ENCODE assay signal across 28 mouse cellular contexts in genomic region chr3:106320061-106320460, GRCm38 (mm10).
DNase-seq lines count a peak whose midpoint lies in the region; ATAC-seq and TF ChIP-seq lines count a peak whose summit lies in the region.
"Had no signal": no experiment of that assay in that cellular context is flagged by ENCODE, and none has a peak within 500 bp of the region (broad histone marks: within the 10 kb centered on the region; RNA-seq: fewer than 3 reads in every experiment).

No protein-coding gene starts in this region.

- H3K9me3 ChIP-seq in liver, postnatal 0 days (ENCODE audit: low read length), result no peaks in the 10 kb centered on the region
- no peaks in the 10 kb centered on the region for H3K9me3 ChIP-seq in forebrain, embryonic 15.5 days
- H3K9me3 ChIP-seq: forebrain, embryonic 10.5 days; forebrain, embryonic 13.5 days; heart, embryonic 10.5 days had no signal

- TF ChIP-seq CTCF in liver, adult 2 months (IDR thresholded peaks at IDR 0.05; ENCODE audit: low read depth, low read length), result no peak
- no peak for TF ChIP-seq CTCF in liver, postnatal 0 days (IDR thresholded peaks at IDR 0.05; ENCODE audit: low read depth)

- no peak for TF ChIP-seq EP300 in liver, postnatal 0 days (IDR thresholded peaks at IDR 0.05; ENCODE audit: low read depth)

- H3K27ac ChIP-seq in liver, adult 2 months (replicated peaks; ENCODE audit: insufficient read depth, low read depth, low read length), result no peak overlapping the region
- H3K27ac ChIP-seq in liver, postnatal 0 days (ENCODE audit: low read depth), result no peak overlapping the region
- H3K27ac ChIP-seq in forebrain, embryonic 15.5 days (replicated peaks), result no peak overlapping the region
- H3K27ac ChIP-seq: embryonic facial prominence, embryonic 10.5 days; embryonic facial prominence, embryonic 13.5 days; forebrain, embryonic 10.5 days; forebrain, embryonic 13.5 days; heart, adult 2 months; heart, embryonic 10.5 days; heart, embryonic 13.5 days; hindbrain, embryonic 14.5 days; hindbrain, postnatal 0 days had no signal

- no peaks in the 10 kb centered on the region for H3K79me2 ChIP-seq in liver, adult 2 months (ENCODE audit: control insufficient read depth, insufficient read depth, low read length)

- no peaks in the 10 kb centered on the region for H3K36me3 ChIP-seq in liver, adult 2 months (ENCODE audit: control insufficient read depth, insufficient read depth, low read length)
- no peaks in the 10 kb centered on the region for H3K36me3 ChIP-seq in liver, postnatal 0 days (replicated peaks; ENCODE audit: insufficient read depth, low read length)
- no peaks in the 10 kb centered on the region for H3K36me3 ChIP-seq in forebrain, embryonic 15.5 days
- H3K36me3 ChIP-seq: embryonic facial prominence, embryonic 10.5 days; embryonic facial prominence, embryonic 13.5 days; forebrain, embryonic 10.5 days; heart, embryonic 10.5 days; heart, embryonic 13.5 days had no signal

- no peak overlapping the region for H3K4me3 ChIP-seq in liver, adult 2 months (ENCODE audit: insufficient read depth, low read depth, low read length)
- H3K4me3 ChIP-seq in liver, postnatal 0 days (ENCODE audit: low read depth, low read length), result no peak overlapping the region
- no peak overlapping the region for H3K4me3 ChIP-seq in forebrain, embryonic 15.5 days
- H3K4me3 ChIP-seq: embryonic facial prominence, embryonic 10.5 days; embryonic facial prominence, embryonic 13.5 days; erythroblast, embryonic 14.5 days; forebrain, embryonic 10.5 days; forebrain, embryonic 13.5 days; heart, adult 2 months; heart, embryonic 10.5 days; heart, embryonic 13.5 days had no signal

- H3K27me3 ChIP-seq in liver, adult 2 months (ENCODE audit: control insufficient read depth, insufficient read depth, low read length), result no peaks in the 10 kb centered on the region
- H3K27me3 ChIP-seq in liver, postnatal 0 days (ENCODE audit: insufficient read depth, low read length), result no peaks in the 10 kb centered on the region
- H3K27me3 ChIP-seq in forebrain, embryonic 15.5 days, result no peaks in the 10 kb centered on the region
- H3K27me3 ChIP-seq: embryonic facial prominence, embryonic 13.5 days; forebrain, embryonic 13.5 days; heart, embryonic 13.5 days had no signal

- TF ChIP-seq POLR2A in liver, adult 2 months (IDR thresholded peaks at IDR 0.05; ENCODE audit: extremely low read depth, insufficient read depth, low read length), result no peak

- DNase-seq in liver, adult 2 months (ENCODE audit: extremely low read depth, low read depth, low spot score), result peak; percentile 91
- no peak for DNase-seq in liver, postnatal 0 days
- DNase-seq in lung, postnatal 36 days, result peak; percentile 22
- no peak for DNase-seq in lung, postnatal 14 days
- peak; percentile 81 for DNase-seq in gonadal fat pad, adult 2 months (ENCODE audit: low read depth)
- DNase-seq: adrenal gland, adult 8-10 months; adrenal gland, postnatal 25 days; cerebellum, adult 11-12 months; cerebellum, adult 8-10 months; cerebellum, postnatal 10 days; cerebellum, postnatal 36 days; embryo, embryonic 11 days; forebrain, postnatal 0 days; gastrocnemius, postnatal 25 days; heart, adult 2 months; heart, postnatal 14 days; heart, postnatal 4 days had no signal

- WGBS in liver, adult 2 months, result 11% methylated on average over 2 of the region's 2 CpGs
- WGBS in liver, postnatal 0 days (ENCODE audit: insufficient replicate concordance), result 40% methylated on average over 2 of the region's 2 CpGs
- WGBS in forebrain, embryonic 15.5 days, result 69% methylated on average over 2 of the region's 2 CpGs

- ATAC-seq in liver, postnatal 0 days, result no peak
- ATAC-seq in forebrain, embryonic 15.5 days (replicated peaks), result no peak
- ATAC-seq: CD4-positive, CD25-positive, alpha-beta regulatory T cell, adult 4 months; forebrain, embryonic 13.5 days; forebrain, postnatal 0 days; hindbrain, postnatal 0 days had no signal

- no peaks in the 10 kb centered on the region; the same call in 1 of the 2 replicates for H3K4me1 ChIP-seq in liver, adult 2 months (ENCODE audit: control insufficient read depth, insufficient read depth, low read length)
- H3K4me1 ChIP-seq in liver, postnatal 0 days (ENCODE audit: insufficient read depth), result no peaks in the 10 kb centered on the region
- H3K4me1 ChIP-seq in forebrain, embryonic 15.5 days, result no peaks in the 10 kb centered on the region
- H3K4me1 ChIP-seq: embryonic facial prominence, embryonic 10.5 days; embryonic facial prominence, embryonic 13.5 days; forebrain, embryonic 10.5 days; forebrain, embryonic 13.5 days; heart, embryonic 10.5 days; heart, embryonic 13.5 days had no signal

- H3K4me2 ChIP-seq in liver, postnatal 0 days (ENCODE audit: low read depth, low read length), result no peak overlapping the region
- H3K4me2 ChIP-seq in forebrain, embryonic 15.5 days (replicated peaks), result no peak overlapping the region
- H3K4me2 ChIP-seq: embryonic facial prominence, embryonic 13.5 days; forebrain, embryonic 13.5 days; heart, embryonic 13.5 days; hindbrain, embryonic 14.5 days had no signal

- no peak overlapping the region for H3K9ac ChIP-seq in liver, adult 2 months (ENCODE audit: low read depth, low read length)
- H3K9ac ChIP-seq in liver, postnatal 0 days (replicated peaks), result no peak overlapping the region
- H3K9ac ChIP-seq in forebrain, embryonic 15.5 days (replicated peaks), result no peak overlapping the region
- H3K9ac ChIP-seq: embryonic facial prominence, embryonic 13.5 days; forebrain, embryonic 13.5 days; forebrain, postnatal 0 days; heart, embryonic 13.5 days; hindbrain, embryonic 14.5 days had no signal

Comparison
In these comparisons a context has a peak if more than half of its experiments do, and no peak if none do; other contexts are left out.
1. DNase-seq: peak in liver, adult 2 months (single experiment), lung, postnatal 36 days (single experiment) and gonadal fat pad, adult 2 months (single experiment); none in liver, postnatal 0 days (single experiment) and lung, postnatal 14 days (single experiment).